Mouse (Mus musculus) embryonic fibroblast, embryonic 13.5 days (primary cell): ENCODE results near the gene Cxadr. TPM values are rescaled to one million over a fixed set of nuclear protein-coding genes. Genes with fewer than 3 reads are reported as not detected.

Experiments used
- H3K27ac ChIP-seq: 2 replicates; pipeline ENCODE4 v1.5.1; 2012; ENCODE audit warnings: low read length, control low read depth, inconsistent platforms; ENCODE audit not compliant: insufficient read depth
- H3K4me1 ChIP-seq: 2 replicates; pipeline ENCODE4 v1.6.1; 2011; ENCODE audit warnings: low read length; ENCODE audit not compliant: control insufficient read depth, insufficient read depth
- H3K4me3 ChIP-seq: 2 replicates; pipeline ENCODE4 v1.5.1; 2011; ENCODE audit warnings: mild to moderate bottlenecking, control low read depth, low read length; ENCODE audit not compliant: insufficient read depth
- CTCF ChIP-seq: IDR thresholded peaks from 2 replicates; pipeline ENCODE4 v1.5.1; 2011; ENCODE audit warnings: mild to moderate bottlenecking, control low read depth, low read length, moderate library complexity, borderline replicate concordance; ENCODE audit not compliant: insufficient read depth
- POLR2A ChIP-seq: IDR thresholded peaks from 2 replicates; pipeline ENCODE4 v1.6.1; 2011; ENCODE audit warnings: low read depth, mild to moderate bottlenecking, control low read depth, low read length, moderate library complexity
- polyA plus RNA-seq: library from polyadenylated mRNA; stranded (reverse); fragments of >200 nt; gene quantifications from 2 replicates; pipeline ENCODE4 v1.2.4, GENCODE M21; 2011; ENCODE audit warnings: low read depth; ENCODE audit not compliant: missing spikeins, insufficient read length

Gene Cxadr
- polyA plus RNA-seq, 1 experiment: 14.2 TPM

DNA sequence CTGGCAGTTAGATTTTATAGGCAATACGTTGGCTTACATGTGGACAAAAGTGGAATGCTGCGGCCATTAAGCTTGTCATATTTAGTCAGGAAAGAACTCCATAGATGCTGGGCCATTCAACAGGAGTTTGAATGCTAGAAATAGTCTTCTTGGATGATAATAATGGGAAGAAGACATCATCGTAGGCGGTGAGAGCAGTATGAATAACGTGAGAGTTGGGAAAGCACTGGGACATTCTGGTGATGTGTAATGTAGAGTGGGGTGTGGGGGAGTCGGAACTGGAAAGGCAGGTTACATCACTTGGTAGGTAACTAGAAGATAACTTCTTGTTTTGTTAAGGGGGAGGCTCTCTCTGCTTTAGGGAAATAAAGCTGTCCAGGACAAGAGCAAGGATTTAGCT is 106.6 kb downstream of the Cxadr start:
- H3K27ac ChIP-seq: no peak overlapping the region
- H3K4me1 ChIP-seq: no peaks in the 10 kb centered on the region
- TF ChIP-seq CTCF (no peak), POLR2A (no peak)
- no peak overlapping the region for H3K4me3 ChIP-seq

Other genes starting within 250 kb of the Cxadr start
- gene Btg3, start 75.7 kb downstream of the Cxadr start, polyA plus RNA-seq: 40.8 and 45.6 TPM in 2 replicates